Mouse (Mus musculus): ENCODE data around the gene Retreg1.

- TF ChIP-seq POLR2A (IDR thresholded peaks at IDR 0.05; ENCODE audit: insufficient read depth, low read depth, low read length) = no peak
- no peak for TF ChIP-seq EP300 (IDR thresholded peaks at IDR 0.05; ENCODE audit: insufficient read depth, low read depth, low read length)
- TF ChIP-seq CTCF (IDR thresholded peaks at IDR 0.05) = no peak
Measured at GRCm38 (mm10) chr15:25797179-25797578, 45.8 kb upstream of the Retreg1 start.
